Mouse (Mus musculus) liver, embryonic 16.5 days (tissue): Measurements from ENCODE around the gene Gm8453. TPM values are rescaled to one million over a fixed set of nuclear protein-coding genes. Genes with fewer than 3 reads are reported as not detected.
"Not testable (repeated sequence)": the region's sequence is repeated elsewhere in the genome, so short reads cannot be mapped to it uniquely, and the experiment has no call there.

Source experiments
- ATAC-seq: fragments of 200-750 bp; cut with Nextera tagmentation; 2 replicates; pipeline ENCODE4 v1.8.0; 2017; ENCODE audit warnings: low read depth, mild to moderate bottlenecking, moderate number of reproducible peaks, moderate library complexity
- H3K27ac ChIP-seq: fragments of 300-500 bp; sonication (generic); 2 replicates; pipeline ENCODE4 v1.5.1; 2014; ENCODE audit warnings: mild to moderate bottlenecking, low read length
- H3K27me3 ChIP-seq: fragments of 300-500 bp; sonication (generic); 2 replicates; pipeline ENCODE4 v1.6.1; 2014; ENCODE audit warnings: low read depth, low read length, mixed read lengths; ENCODE audit not compliant: control insufficient read depth, insufficient read depth
- H3K36me3 ChIP-seq: fragments of 300-500 bp; sonication (generic); 2 replicates; pipeline ENCODE4 v1.6.1; 2014; ENCODE audit warnings: mild to moderate bottlenecking; ENCODE audit not compliant: control insufficient read depth, insufficient read depth
- H3K4me1 ChIP-seq: fragments of 300-500 bp; sonication (generic); 2 replicates; pipeline ENCODE4 v1.6.1; 2014; ENCODE audit warnings: low read depth, low read length, mixed read lengths; ENCODE audit not compliant: control insufficient read depth
- H3K4me2 ChIP-seq: fragments of 300-500 bp; sonication (generic); 2 replicates; pipeline ENCODE4 v1.6.1; 2014; ENCODE audit warnings: low read depth, low read length, mixed read lengths
- H3K4me3 ChIP-seq: fragments of 300-500 bp; sonication (generic); 2 replicates; pipeline ENCODE4 v1.5.1; 2014; ENCODE audit warnings: low read depth, mild to moderate bottlenecking, low read length
- H3K9ac ChIP-seq: fragments of 300-500 bp; sonication (generic); 2 replicates; pipeline ENCODE4 v1.6.1; 2014; ENCODE audit warnings: low read depth, low read length
- H3K9me3 ChIP-seq: fragments of 300-500 bp; sonication (generic); replicated peaks from 2 replicates; pipeline ENCODE4 v1.6.1; 2016; ENCODE audit warnings: low read length; ENCODE audit not compliant: control insufficient read depth
- WGBS: fragments of 180-500 bp; shearing (Covaris S2); extraction: QIAGEN DNeasy Blood & Tissue Kit; methylation state at CpG from one replicate; pipeline ENCODE4 v1.1.7; 2014; ENCODE audit not compliant: insufficient replicate concordance; 5-methylcytosine and 5-hydroxymethylcytosine counted together
- polyA plus RNA-seq: library from polyadenylated mRNA; unstranded; fragments of >200 nt; fragmentation: Nextera tagmentation; extraction: Ambion mirVana; gene quantifications from 2 replicates; pipeline ENCODE4 v1.2.1, GENCODE M21; 2015

Gm8453 gene
- not detected in 2 replicates for polyA plus RNA-seq

GRCm38 (mm10) chr7:22229384-22229783, at the start of gene Gm8453:
Gm8453 (minus strand) TSS chr7:22229484.
- not testable (repeated sequence) for ATAC-seq, H3K4me3 ChIP-seq, H3K36me3 ChIP-seq, H3K27ac ChIP-seq, H3K4me2 ChIP-seq, H3K9me3 ChIP-seq, H3K4me1 ChIP-seq, H3K27me3 ChIP-seq, H3K9ac ChIP-seq
- WGBS: 0% methylated on average over 1 of the region's 2 CpGs

GRCm38 (mm10) chr7:22201164-22201563, 28.1 kb downstream of the Gm8453 start, which contains the start of gene Gm8653:
Gm8653 (minus strand) TSS chr7:22201264.
- H3K9me3 ChIP-seq, H3K9ac ChIP-seq, H3K27ac ChIP-seq, H3K36me3 ChIP-seq, ATAC-seq, H3K4me1 ChIP-seq, H3K4me2 ChIP-seq, H3K27me3 ChIP-seq, H3K4me3 ChIP-seq: not testable (repeated sequence)
- no CpG with 5 or more reads among the region's 2 CpGs for WGBS

GRCm38 (mm10) chr7:22189077-22189476, 40.2 kb downstream of the Gm8453 start, which contains the start of gene Vmn1r143:
Vmn1r143 (plus strand) TSS chr7:22189377.
- H3K9me3 ChIP-seq, H3K9ac ChIP-seq, H3K27ac ChIP-seq, H3K36me3 ChIP-seq, H3K4me1 ChIP-seq, H3K4me3 ChIP-seq, H3K27me3 ChIP-seq, H3K4me2 ChIP-seq, ATAC-seq: not testable (repeated sequence)
- no CpG with 5 or more reads among the region's 3 CpGs for WGBS

Other genes starting within 250 kb of the Gm8453 start
- not detected in 2 replicates for gene Vmn1r137, start 234.9 kb downstream of the Gm8453 start, polyA plus RNA-seq
- gene Vmn1r138, start 200.6 kb downstream of the Gm8453 start, polyA plus RNA-seq: not detected in 2 replicates
- not detected in 2 replicates for gene Gm6176, start 173.2 kb downstream of the Gm8453 start, polyA plus RNA-seq
- gene Vmn1r139, start 160.4 kb downstream of the Gm8453 start, polyA plus RNA-seq: not detected in 2 replicates
- not detected in 2 replicates for gene Gm16451, start 111.2 kb downstream of the Gm8453 start, polyA plus RNA-seq
- not detected in 2 replicates for gene Gm10666, start 94.7 kb downstream of the Gm8453 start, polyA plus RNA-seq
- gene Vmn1r142, start 65.4 kb downstream of the Gm8453 start, polyA plus RNA-seq: not detected in 2 replicates
- not detected in 2 replicates for gene Vmn1r143, start 40.1 kb downstream of the Gm8453 start, polyA plus RNA-seq
- not detected in 2 replicates for gene Gm8653, start 28.2 kb downstream of the Gm8453 start, polyA plus RNA-seq
- gene Gm4187, start 100.2 kb upstream of the Gm8453 start, polyA plus RNA-seq: not detected in 2 replicates
- gene Gm8660, start 141.6 kb upstream of the Gm8453 start, polyA plus RNA-seq: not detected in 2 replicates
- not detected in 2 replicates for gene Vmn1r148, start 184.1 kb upstream of the Gm8453 start, polyA plus RNA-seq
- gene Vmn1r149, start 208.7 kb upstream of the Gm8453 start, polyA plus RNA-seq: not detected in 2 replicates
- not detected in 2 replicates for gene Gm10665, start 234.6 kb upstream of the Gm8453 start, polyA plus RNA-seq